Mouse (Mus musculus) frontal cortex, adult 2 months (tissue): ENCODE data around the gene Col23a1. TPM values are rescaled to one million over a fixed set of nuclear protein-coding genes. Genes with fewer than 3 reads are reported as not detected.
"Not testable (repeated sequence)": the region's sequence is repeated elsewhere in the genome, so short reads cannot be mapped to it uniquely, and the experiment has no call there.

Experiments
- DNase-seq, 2 experiments: peaks; one replicate each; pipeline ENCODE4 v3.0.0; 2022; ENCODE audit warnings: low spot score in 1 of 2; ENCODE audit errors: extremely low spot score in 1 of 2
- polyA plus RNA-seq: library from polyadenylated mRNA; depleted of rRNA; stranded (reverse); fragments of >200 nt; gene quantifications from 2 replicates; pipeline ENCODE4 v1.2.3, GENCODE M21; 2012

The Col23a1 gene
- polyA plus RNA-seq, 1 experiment = 15.2 TPM

GRCm38 (mm10) chr11:51326908-51327307 lies 37.2 kb downstream of the Col23a1 start:
- peak in 1 of 2 experiments; percentile 39 for DNase-seq

GRCm38 (mm10) chr11:51328387-51328942 lies 38.7 kb downstream of the Col23a1 start:
- no peak for DNase-seq

GRCm38 (mm10) chr11:51329837-51330714 lies 40.4 kb downstream of the Col23a1 start:
- DNase-seq = no peak

GRCm38 (mm10) chr11:51334017-51334416 lies 44.3 kb downstream of the Col23a1 start:
- DNase-seq = no peak

- DNase-seq = peak in 1 of 2 experiments; percentile 54
These were observed 47.9 kb downstream of the Col23a1 start for GRCm38 (mm10) chr11:51337585-51337984.

GRCm38 (mm10) chr11:51338416-51338815 lies 48.7 kb downstream of the Col23a1 start:
- no peak for DNase-seq

GRCm38 (mm10) chr11:51341091-51341490 lies 51.4 kb downstream of the Col23a1 start:
- no peak for DNase-seq

- peak; percentile 74 to 80 for DNase-seq
These were observed 53.1 kb downstream of the Col23a1 start for GRCm38 (mm10) chr11:51342776-51343175.

- DNase-seq = no peak
These were observed 53.6 kb downstream of the Col23a1 start for GRCm38 (mm10) chr11:51343312-51343711.

- DNase-seq = no peak
These were observed 54.1 kb downstream of the Col23a1 start for GRCm38 (mm10) chr11:51343728-51344289.

GRCm38 (mm10) chr11:51345481-51346465 lies 56.1 kb downstream of the Col23a1 start:
- DNase-seq = no peak

GRCm38 (mm10) chr11:51347756-51348155 lies 58.0 kb downstream of the Col23a1 start:
- DNase-seq = no peak

GRCm38 (mm10) chr11:51349665-51350064 lies 59.9 kb downstream of the Col23a1 start:
- DNase-seq = no peak

GRCm38 (mm10) chr11:51351151-51351550 lies 61.4 kb downstream of the Col23a1 start:
- DNase-seq = no peak

- no peak for DNase-seq
These were observed 62.1 kb downstream of the Col23a1 start for GRCm38 (mm10) chr11:51351841-51352240.

GRCm38 (mm10) chr11:51353746-51354145 lies 64.0 kb downstream of the Col23a1 start:
- DNase-seq = no peak

- DNase-seq = not testable (repeated sequence)
These were observed 69.3 kb downstream of the Col23a1 start for GRCm38 (mm10) chr11:51358981-51359380.

GRCm38 (mm10) chr11:51364353-51364752 lies 74.6 kb downstream of the Col23a1 start:
- DNase-seq = no peak

- DNase-seq = no peak
These were observed 77.6 kb downstream of the Col23a1 start for GRCm38 (mm10) chr11:51367334-51367733.

GRCm38 (mm10) chr11:51370273-51370672 lies 80.6 kb downstream of the Col23a1 start:
- no peak for DNase-seq
